Mouse (Mus musculus): Measurements from ENCODE around the gene Vps9d1.

GRCm38 (mm10) chr8:123252925-123253324 is 1.2 kb downstream of the Vps9d1 start:
- TF ChIP-seq CTCF (IDR thresholded peaks at IDR 0.05; ENCODE audit: insufficient read depth, low read length) (no peak), POLR2A (IDR thresholded peaks at IDR 0.05; ENCODE audit: borderline replicate concordance, extremely low read depth, low read depth, low read length) (no peak)

Data from lung, adult 2 months (tissue).